Mouse (Mus musculus): Measurements from ENCODE around the gene Zdhhc8.

The Zdhhc8 gene

GRCm38 (mm10) chr16:18234671-18235388 lies at the start of gene Zdhhc8:
TSS of gene Zdhhc8 (minus strand) at chr16:18235136.
- DNase-seq (ENCODE audit: low spot score in 2 of 2) = peak in 1 of 2 experiments; percentile 72

GRCm38 (mm10) chr16:18275166-18275565 lies 40.2 kb upstream of the Zdhhc8 start:
- DNase-seq (ENCODE audit: low spot score in 2 of 2) = no peak

- no peak for DNase-seq (ENCODE audit: low spot score in 2 of 2)
Observed at GRCm38 (mm10) chr16:18268182-18268581, 33.2 kb upstream of the Zdhhc8 start.

GRCm38 (mm10) chr16:18265024-18265423 lies 30.1 kb upstream of the Zdhhc8 start:
- no peak for DNase-seq (ENCODE audit: low spot score in 2 of 2)

GRCm38 (mm10) chr16:18258221-18258620 lies 23.3 kb upstream of the Zdhhc8 start, which contains the start of gene Gm49776:
TSS of gene Gm49776 (minus strand) at chr16:18258321.
- no peak for DNase-seq (ENCODE audit: low spot score in 2 of 2)

- DNase-seq (ENCODE audit: low spot score in 2 of 2) = no peak
Observed at GRCm38 (mm10) chr16:18253866-18254265, 18.9 kb upstream of the Zdhhc8 start.

- no peak for DNase-seq (ENCODE audit: low spot score in 2 of 2)
Observed at GRCm38 (mm10) chr16:18252736-18253135, 17.8 kb upstream of the Zdhhc8 start.

GRCm38 (mm10) chr16:18250828-18251790 lies 16.2 kb upstream of the Zdhhc8 start:
- DNase-seq (ENCODE audit: low spot score in 2 of 2) = no peak

- no peak for DNase-seq (ENCODE audit: low spot score in 2 of 2)
Observed at GRCm38 (mm10) chr16:18250231-18250630, 15.3 kb upstream of the Zdhhc8 start.

GRCm38 (mm10) chr16:18249364-18249967 lies 14.5 kb upstream of the Zdhhc8 start:
- DNase-seq (ENCODE audit: low spot score in 2 of 2) = peak in 1 of 2 experiments; percentile 44

- DNase-seq (ENCODE audit: low spot score in 2 of 2) = peak; percentile 97 to 99
Observed at GRCm38 (mm10) chr16:18248433-18249363, 13.8 kb upstream of the Zdhhc8 start, which contains the start of the genes Trmt2a and Ranbp1. TSS of gene Trmt2a (plus strand) at chr16:18248679. TSS of gene Ranbp1 (minus strand) at chr16:18248732.

- peak in 1 of 2 experiments; percentile 30 for DNase-seq (ENCODE audit: low spot score in 2 of 2)
Observed at GRCm38 (mm10) chr16:18247521-18248399, 12.8 kb upstream of the Zdhhc8 start.

- DNase-seq (ENCODE audit: low spot score in 2 of 2) = no peak
Observed at GRCm38 (mm10) chr16:18241581-18241980, 6.6 kb upstream of the Zdhhc8 start.

GRCm38 (mm10) chr16:18236676-18237501 lies 2.0 kb upstream of the Zdhhc8 start:
- DNase-seq (ENCODE audit: low spot score in 2 of 2) = no peak

- DNase-seq (ENCODE audit: low spot score in 2 of 2) = peak in 1 of 2 experiments; percentile 60
Observed at GRCm38 (mm10) chr16:18235389-18236065, 591 bp upstream of the Zdhhc8 start.

- no peak for DNase-seq (ENCODE audit: low spot score in 2 of 2)
Observed at GRCm38 (mm10) chr16:18233919-18234670, 841 bp downstream of the Zdhhc8 start.

GRCm38 (mm10) chr16:18233451-18233850 lies 1.5 kb downstream of the Zdhhc8 start:
- no peak for DNase-seq (ENCODE audit: low spot score in 2 of 2)

- DNase-seq (ENCODE audit: low spot score in 2 of 2) = no peak
Observed at GRCm38 (mm10) chr16:18231451-18231850, 3.5 kb downstream of the Zdhhc8 start.
